Mouse (Mus musculus) spleen, postnatal 36 days (tissue): ENCODE measurements around the gene Capg.

Source experiments
- DNase-seq, 2 experiments: peaks; one replicate each; pipeline ENCODE4 v3.0.0; 2022; ENCODE audit warnings: low spot score in 2 of 2, mixed read lengths in 1 of 2

Capg gene

DNA sequence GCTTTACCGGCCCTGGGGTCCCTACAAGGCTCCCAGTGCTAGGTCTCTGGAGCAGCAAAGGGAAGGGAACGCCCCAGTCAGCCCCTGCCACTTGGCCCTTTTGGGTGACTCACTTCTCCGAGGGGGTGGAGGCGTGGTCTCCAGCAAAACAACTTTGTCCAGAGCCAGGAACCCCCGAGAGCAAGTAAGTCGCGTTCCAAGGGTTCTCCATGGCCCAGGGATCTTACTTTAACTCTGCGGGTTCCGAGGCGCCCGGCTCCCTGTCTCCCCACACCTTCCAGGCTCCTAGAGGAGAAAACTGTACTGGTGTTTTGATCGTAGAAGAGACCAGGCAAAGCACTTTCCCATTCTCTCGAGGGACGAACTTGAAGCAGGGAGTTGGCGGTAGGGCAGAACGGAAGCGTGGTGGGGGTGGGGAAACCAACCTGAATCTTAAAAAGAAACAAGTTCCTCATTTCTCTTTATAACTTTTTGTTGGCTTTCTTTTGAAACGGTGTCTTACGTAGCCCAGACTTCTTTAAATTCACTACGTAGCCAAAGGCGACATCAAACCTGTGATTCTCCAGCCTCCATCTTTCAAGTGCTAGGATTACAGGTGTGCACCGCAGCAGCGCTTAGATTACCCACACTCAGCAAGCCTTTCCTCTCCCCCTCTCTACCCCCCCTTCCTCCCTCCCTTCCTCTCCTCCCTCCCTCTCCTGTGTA, at the start of gene Capg:
Gene Capg (plus strand): TSS at position 109 of the 705 bp plus-strand sequence.
- DNase-seq, result peak; percentile 78 to 82

DNA sequence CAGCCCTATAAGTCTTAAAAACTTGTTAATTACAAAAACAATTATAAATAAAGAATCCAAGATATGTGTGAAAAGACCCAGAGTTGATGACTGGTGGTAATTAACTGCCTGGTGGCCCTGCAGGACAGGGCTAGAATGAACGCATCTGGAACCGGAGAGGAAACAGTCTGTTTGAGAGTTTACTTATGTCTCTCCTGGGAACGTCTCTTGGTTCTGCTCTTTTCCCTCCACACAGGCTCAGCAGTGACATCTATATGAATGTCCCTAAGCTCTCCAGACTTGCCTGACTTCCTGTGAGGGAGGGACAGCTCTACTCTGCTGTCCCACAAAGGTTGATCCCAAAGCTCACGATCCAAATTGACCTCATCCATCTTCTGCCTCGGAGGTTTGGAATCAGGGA, 45.2 kb upstream of the Capg start:
- no peak for DNase-seq

DNA sequence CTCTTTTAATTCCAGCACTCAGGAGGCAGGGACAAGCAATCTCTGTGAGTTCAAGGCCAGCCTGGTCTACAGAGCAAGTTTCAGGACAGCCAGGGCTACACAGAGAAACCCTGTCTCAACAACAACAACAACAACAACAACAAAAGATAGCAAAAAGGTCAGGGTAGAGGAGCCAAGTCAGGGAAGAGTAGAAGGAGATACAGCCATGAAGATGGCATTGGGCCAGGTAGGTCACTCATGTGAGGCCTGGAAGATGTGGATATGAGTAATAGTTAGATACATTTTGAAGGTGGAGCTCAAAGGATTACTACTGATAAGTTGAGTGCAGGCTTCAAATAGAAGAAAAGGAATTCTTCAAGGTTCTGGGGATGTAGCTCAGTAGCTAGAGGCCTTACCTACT, 40.9 kb upstream of the Capg start:
- DNase-seq, result no peak

DNA sequence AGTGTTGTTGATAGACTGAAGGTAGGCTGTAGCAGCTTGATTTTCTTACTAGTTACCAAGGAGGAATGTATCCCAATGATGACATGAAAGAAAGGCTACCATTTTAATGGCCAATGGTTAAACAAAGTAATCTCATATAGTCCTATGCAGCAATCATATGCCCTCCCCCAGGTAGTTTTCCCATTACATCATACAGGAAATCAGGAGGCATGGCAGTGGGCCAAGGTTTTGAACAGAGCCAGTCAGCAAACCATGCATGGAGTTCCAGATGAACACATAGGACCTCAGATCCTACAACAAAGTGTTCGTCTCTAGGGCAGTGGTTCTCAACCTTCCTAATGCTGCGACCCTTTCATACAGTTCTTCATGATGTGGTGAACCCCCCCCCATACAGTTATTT, 40.3 kb upstream of the Capg start:
- no peak for DNase-seq

DNA sequence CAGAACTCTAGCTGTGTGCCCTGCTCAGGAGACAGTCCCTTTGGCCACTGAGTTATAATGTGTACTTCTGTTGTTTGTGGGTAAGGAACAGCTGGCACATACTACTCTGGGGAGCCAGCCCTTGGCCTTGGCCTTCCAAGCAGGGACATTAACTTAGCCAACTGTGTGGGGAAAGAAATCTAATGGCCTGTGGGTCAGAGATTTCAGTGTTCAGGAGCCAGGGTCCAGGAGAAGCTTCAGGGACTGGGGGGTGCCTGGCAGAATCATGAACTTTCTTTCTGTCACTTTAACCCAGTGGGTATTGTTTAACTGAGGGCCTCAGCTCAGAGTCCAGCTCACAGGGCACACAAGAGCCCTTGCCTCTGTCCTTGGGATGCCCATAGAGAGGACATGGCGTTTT, 38.1 kb upstream of the Capg start:
- DNase-seq, result no peak

DNA sequence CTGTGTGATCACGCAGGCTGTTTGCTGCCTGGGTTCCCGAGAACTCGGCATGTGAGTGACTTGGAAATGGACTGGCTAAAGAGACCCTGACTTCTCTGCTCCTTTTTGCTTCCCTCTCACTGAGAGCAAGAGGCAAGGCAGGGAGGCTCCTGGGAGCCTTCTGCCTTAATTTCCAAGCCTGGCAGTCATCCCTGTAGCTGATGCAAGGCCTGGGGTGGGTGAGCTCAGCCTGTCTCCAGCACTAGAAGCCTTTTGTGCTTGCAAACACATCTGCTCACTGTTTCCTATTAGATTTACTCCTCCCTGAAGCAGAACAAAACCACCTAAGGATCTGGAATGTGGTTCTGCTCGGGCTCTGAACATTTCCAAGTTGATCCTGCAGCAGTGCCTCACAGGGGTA, 35.6 kb upstream of the Capg start:
- no peak for DNase-seq

DNA sequence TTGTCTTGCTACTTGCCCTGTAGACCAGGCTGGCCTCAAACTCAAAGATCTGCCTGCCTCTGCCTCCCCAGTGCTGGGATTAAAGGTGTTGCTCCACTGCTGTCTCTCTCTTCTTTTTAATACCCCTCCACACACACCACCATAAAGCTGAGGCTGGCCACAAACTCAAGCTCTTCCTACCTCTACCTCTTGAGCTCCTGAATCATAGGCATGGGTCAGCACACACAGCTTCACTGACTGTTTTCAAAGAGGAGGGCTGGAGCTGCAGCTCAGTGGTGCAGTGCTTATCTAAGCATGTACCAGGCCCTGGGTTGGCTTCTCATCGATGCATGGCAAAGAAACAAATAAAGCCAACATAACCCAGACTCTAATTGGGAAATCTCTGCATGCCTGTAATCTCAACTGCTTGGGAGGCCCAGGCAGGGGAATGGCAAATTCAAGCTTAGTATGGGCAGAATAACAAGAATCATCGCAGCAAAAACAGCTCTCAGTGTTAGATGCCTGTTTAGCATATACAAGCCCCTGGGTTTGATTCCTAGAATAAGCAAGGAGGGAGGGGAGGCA, 34.2 kb upstream of the Capg start:
- no peak for DNase-seq

DNA sequence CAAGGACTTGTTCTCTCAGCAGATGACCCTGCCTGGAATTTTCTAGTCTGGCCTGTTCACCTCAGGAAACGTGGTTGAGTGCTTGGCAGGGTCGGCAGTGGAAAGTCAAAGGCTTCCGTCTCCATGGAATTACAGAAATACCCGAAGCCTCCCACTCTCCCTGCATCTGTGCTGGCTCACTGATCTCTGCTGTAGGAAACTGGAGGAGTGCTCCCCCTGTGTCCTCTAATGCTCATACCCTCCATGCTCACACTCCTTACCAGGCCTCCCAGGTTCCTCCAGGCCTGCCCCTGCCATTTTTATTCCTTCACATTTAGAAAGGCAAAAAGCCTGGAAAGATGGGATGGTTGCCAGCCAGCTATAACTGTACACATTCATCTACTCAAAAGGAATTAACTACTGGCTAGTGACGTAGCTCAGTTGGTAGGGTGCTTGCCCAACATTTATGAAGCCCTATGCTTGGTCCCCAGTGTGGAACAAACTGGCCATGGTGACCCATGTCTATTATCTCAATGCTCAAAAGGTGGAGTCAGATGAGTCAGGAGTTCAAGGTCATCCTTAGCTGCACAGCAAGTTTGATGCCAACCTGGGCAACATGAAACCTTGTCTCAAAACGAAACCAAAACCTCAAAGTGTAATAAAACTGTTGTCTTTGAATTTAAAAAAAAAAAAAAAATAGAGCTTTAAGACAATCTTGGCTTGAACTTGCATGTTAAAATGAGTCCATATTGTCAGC, 33.3 kb upstream of the Capg start:
- no peak for DNase-seq

DNA sequence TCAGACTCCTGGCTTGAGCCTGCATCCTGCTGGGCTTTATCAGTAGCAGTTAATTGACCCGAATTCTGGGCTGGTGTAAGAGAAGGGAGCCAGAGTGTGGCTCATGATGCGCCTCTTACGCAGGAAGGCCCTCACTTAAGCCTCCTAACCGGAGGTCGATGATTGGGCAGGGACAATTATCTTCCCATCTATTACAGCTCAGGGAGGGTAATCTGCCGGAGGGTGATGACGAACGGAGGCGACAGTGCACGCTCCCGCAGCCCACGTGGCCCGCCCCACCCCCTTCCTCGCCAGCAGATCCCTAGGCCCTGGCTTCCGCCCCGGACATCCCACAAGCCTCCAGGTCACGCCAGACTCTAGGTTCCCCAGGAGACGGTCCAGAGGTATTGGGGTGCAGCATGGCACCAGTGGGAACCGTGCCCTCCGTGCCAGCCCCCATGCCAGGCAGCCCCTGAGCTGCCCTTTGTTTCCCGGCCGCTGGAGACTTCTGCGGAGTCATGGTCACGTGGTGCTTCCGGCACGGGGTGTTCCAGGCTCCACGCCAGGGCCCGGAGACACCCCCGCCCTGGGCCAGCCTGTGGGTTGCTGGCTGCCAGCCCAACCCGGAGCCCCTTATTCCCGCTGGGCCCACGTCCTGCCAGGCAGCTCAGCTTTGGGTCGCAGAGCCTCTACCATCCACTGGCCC, 31.7 kb upstream of the Capg start:
- DNase-seq, result peak; percentile 64 to 66

DNA sequence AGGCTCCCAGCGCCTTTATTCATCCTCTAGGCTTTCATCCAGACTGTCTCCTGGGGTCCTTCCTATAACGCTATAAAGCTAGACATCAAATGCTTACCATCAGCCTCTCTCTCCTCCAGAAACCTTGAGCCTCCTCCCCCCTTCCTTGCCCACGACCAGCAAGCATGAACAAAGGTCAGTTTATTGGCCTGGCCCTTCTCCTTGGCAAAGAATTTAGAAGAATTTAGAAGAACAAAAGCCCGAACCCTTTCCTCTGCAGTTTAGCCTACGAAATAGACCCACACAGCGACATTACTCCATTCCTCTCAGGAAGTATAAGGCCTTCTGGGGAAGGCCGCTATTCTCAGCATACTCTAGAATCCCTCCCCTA, 31.1 kb upstream of the Capg start:
- no peak for DNase-seq

DNA sequence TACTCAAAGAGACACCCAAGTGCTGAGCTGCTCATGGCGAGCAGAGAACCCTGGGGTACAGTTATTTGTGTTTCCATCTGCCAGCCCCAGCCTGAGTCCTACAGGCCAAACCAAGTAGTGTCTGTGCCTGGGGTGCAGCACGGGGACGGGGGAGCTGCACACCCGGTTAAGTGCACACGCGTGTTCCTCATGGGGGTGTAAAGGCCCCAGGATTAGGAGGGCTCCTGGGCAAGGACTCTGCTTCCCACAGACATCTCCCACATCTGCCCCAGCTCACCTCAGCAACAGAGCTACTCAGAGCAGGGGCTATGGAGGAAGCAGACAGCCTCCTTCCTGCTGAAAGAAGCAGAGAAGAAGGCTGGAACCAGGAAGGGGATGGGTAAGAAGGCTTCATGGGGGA, 28.5 kb upstream of the Capg start:
- DNase-seq, result no peak

DNA sequence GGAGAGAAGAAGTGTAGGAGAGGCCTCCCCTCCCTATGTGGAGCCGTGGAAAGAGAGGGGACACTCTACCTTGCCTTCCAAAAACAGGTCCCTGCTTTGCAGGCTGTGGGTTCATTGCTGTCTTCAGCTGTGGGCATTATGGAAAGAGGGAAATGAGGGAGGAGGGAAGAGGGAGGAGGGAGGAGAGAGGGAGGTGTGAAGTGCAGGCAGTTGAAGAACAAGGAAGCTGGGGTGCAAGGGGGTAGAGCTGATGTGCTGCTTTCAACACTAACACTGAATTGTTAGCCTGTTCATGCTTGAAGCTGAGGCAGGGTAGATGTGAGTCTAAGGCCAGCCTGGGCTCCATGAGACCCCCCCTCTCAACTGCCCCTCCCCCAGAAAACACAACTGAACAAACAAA, 25.3 kb upstream of the Capg start:
- no peak for DNase-seq

DNA sequence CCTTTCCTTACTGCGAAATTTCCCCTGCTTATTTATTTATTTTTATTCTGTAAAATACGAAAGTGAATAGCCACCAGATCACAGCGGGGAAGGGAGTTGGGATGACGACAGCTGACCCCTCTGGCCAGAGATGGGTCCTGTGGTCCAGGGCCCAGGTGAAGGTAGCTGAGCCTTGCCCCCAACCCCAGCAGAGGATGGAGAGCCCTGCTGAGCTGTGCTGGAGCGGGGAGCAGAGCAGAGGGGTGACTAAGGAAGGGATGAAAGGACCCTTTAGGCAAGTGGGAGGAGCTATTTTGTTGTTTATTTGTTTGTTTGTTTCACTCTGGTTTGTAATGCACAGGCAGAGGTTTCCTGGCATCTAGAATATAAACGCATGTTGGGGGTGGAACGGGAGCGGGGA, 24.9 kb upstream of the Capg start:
- DNase-seq, result no peak

DNA sequence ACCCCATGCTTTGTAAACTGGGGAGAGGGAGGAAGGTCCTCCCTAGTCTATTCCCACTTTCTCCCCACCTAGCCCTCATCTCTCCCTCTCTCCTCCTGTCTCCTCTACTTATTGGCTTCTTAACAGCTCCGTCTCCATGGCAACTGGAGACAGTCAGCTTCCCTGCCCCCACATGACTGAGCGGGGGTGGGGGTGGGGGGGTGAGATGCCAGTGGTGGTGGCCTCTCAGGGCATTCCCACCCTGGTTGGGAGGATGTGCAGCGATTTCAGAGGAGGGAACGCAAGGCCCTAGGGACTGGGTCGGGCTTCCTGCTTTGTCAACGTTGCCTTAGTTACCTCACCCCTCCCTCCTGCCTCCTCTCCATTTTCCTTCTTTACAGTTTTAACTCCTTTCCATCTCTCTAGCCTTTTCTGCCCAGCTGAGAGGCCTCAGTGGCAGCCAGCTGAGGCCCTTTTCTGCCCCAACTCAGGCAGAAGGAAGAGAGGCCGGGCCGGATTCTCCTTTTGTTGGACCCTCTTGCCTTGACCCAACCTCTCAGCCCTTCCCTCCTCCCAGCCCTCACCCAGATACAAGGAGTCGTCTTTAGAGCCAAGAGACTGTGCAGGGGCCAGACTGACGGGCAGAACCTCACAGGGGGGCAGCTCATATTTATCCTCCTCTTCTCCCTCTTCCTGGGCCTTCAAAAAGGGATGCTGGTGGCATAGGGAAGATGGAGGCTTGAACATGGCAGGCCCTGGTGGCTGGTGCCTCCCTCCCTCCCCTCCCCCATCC, 24.1 kb upstream of the Capg start:
- DNase-seq, result peak in 1 of 2 experiments; percentile 22

DNA sequence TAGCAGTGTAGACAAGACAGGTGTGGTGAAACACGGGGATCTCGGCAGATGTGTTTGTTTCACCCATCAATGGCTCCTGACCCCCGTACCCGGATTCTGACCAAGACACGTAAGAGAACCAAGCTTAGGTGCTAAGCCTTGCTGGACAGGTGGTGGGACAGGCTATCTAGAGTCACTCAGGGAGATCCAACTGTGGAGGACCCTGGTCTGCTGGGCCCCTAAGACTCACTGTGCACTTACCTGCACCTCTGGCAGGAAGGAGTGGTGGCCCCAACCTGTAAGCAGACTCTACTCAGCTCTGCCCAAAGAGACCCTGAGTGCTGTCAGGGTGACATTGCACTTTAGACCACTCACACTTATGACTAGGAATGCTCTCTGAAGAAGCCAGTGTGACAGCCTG, 23.3 kb upstream of the Capg start:
- no peak for DNase-seq

DNA sequence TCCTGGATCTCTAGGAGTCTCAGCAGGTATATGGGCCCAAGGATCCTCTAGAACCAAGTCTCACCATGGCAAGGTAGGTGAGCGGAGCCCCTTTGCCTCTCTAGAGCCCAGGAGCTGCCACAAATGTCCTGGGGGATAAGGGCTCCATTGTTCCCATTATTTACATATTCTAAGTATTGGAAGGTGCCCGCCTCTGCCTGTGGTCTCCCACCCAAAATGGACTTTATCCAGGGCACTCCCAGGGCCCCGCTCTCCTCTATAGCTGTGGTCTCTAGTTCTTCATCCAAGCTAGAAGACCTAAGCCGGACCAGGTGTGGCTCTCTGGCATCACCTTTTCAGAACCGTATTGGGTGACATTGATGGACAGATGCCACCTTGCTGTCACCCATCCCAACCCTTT, 22.6 kb upstream of the Capg start, which contains the start of gene Sh2d6:
Gene Sh2d6 (minus strand): TSS at position 101 of the 400 bp plus-strand sequence.
- no peak for DNase-seq

DNA sequence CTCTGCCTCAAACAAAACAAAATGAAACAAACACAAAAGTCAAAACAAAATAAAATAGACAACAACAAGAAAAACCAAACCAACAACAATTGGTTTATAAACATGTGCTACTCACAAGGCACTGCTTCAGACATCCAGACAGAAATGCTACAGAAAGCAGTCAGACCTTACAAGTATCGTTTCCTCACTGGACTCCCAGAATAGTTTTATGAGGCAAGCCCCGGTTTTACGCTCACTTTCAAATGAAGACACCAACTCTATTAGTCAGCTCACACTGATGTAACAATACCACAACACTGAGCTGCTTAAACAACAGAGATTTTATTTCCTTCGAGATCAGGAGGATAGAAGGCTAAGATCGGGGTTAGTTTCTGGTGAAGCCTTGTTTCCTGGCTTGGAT, 21.9 kb upstream of the Capg start:
- DNase-seq, result no peak

DNA sequence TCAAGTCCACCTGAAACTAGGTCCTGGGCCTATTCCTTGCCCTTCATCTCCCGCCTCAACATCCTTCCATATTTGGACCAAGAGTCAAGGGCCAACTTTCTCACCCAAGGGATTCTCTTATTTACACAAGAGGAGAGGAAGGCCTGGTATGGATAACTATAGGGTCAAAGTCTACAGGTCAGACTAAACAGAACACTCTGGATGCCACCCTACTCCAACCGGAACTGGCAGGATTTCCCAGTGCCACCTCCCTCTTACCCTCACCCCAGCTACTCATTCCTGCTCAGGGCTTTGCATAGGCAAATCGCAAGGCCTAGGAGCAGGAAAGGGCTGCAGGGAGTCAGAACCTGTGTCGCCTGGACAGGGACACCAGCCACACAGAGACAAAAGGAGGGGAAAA, 21.0 kb upstream of the Capg start:
- no peak for DNase-seq

DNA sequence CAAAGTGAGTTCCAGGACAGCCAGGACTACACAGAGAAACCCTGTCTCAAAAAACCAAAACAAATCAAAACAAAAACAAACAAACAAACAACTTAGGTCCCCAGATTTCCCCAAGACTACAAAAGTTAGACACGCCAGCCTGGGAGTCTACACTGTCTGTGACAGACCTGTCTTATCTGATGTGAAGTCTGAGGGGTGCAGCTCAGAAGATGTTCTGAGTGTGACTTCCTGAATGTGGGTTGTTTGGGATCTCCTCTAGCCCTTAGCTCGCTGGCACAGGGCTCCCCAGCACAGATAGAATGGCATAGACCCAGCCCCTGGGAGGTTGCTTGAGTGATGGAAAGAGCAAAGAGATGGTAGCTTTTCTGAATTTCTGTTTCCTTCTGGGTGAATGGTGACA, 20.0 kb upstream of the Capg start:
- DNase-seq, result no peak

DNA sequence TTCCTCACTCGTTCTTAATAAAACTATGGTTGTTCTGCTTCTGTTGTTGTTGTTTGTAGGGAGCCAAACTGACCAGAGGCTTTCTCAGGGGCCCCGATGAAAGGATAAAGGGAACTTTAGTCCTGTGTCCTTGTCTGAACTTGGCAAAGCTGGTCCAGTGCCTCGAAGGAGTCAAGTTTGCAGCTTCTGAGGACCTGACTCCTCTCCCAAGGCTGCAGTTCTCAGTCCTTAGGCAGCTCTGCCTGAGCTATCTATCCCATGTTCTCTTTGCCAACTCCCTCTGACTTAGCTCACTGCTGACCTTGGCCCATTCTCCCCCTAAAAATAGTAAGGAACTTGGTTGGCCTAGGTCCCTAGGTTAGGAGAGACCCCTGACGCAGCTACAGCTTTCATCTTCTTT, 17.1 kb upstream of the Capg start:
- DNase-seq, result no peak

DNA sequence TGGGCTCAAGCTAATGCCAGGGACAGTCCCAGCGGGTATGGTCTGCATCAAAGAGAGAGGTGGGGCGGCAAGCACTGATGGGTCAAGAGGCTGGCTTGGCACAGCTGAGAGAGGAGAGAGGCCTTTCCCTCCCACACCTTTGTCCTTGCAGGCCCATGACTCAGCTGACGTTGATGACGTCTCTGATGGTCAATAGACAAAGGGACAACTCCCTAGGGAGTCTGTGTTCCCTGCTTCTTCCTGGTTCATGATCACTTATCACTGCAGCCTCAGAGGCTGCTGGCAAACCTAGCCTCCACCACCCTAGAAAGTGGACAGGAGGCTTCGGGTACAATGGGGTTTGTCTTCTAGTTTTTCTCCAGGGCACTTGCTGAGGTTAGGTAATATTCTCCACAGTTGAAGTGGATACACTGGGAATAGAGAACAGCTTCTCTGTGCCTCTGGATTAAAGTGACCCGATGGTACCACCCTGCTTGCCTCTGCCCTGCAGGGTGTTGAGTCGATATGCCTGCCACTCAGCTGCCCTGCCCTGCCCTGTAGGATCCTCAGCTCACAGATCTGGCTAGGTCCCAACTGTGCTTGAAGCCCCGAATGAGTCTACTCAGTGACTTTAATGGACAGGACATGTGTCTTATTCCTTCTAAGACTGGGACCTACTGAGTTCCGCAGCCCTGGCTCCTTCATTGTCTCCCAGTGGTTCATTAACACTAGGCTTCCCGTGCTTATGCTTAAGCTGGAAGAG, 15.6 kb upstream of the Capg start:
- DNase-seq, result no peak
